Mouse (Mus musculus) hindbrain, postnatal 0 days (tissue): ENCODE data around the gene Pllp. TPM values are rescaled to one million over a fixed set of nuclear protein-coding genes. Genes with fewer than 3 reads are reported as not detected.

Experiments used
- ATAC-seq: fragments of 200-750 bp; cut with Nextera tagmentation; 2 replicates; pipeline ENCODE4 v1.8.0; 2017; ENCODE audit warnings: mild to moderate bottlenecking, moderate TSS enrichment, moderate library complexity
- DNase-seq: peaks from one replicate; pipeline ENCODE4 v3.0.0-alpha.2; 2015; ENCODE audit warnings: low spot score
- H3K27ac ChIP-seq: fragments of 300-500 bp; sonication (generic); 2 replicates; pipeline ENCODE4 v1.5.1; 2014; ENCODE audit warnings: mild to moderate bottlenecking
- H3K27me3 ChIP-seq: fragments of 300-500 bp; sonication (generic); 2 replicates; pipeline ENCODE4 v1.6.1; 2014; ENCODE audit warnings: low read length, mixed read lengths; ENCODE audit not compliant: insufficient read depth
- H3K36me3 ChIP-seq: fragments of 300-500 bp; sonication (generic); 2 replicates; pipeline ENCODE4 v1.6.1; 2014; ENCODE audit warnings: low read length, mixed read lengths; ENCODE audit not compliant: insufficient read depth
- H3K4me1 ChIP-seq: fragments of 300-500 bp; sonication (generic); 2 replicates; pipeline ENCODE4 v1.6.1; 2014; ENCODE audit warnings: antibody characterized with exemption, low read length, mixed read lengths; ENCODE audit not compliant: insufficient read depth
- H3K4me2 ChIP-seq: fragments of 300-500 bp; sonication (generic); 2 replicates; pipeline ENCODE4 v1.6.1; 2014; ENCODE audit warnings: low read depth, mild to moderate bottlenecking, low read length, moderate library complexity, mixed read lengths
- H3K4me3 ChIP-seq: fragments of 300-500 bp; sonication (generic); 2 replicates; pipeline ENCODE4 v1.5.1; 2014; ENCODE audit warnings: low read length
- H3K9ac ChIP-seq: fragments of 300-500 bp; sonication (generic); replicated peaks from 2 replicates; pipeline ENCODE4 v1.6.1; 2014; ENCODE audit warnings: mild to moderate bottlenecking, low read length, moderate library complexity, mixed read lengths
- H3K9me3 ChIP-seq: fragments of 300-500 bp; sonication (generic); 2 replicates; pipeline ENCODE4 v1.6.1; 2016; ENCODE audit warnings: low read length, mixed read lengths
- CTCF ChIP-seq: IDR thresholded peaks from 2 replicates; pipeline ENCODE4 v1.5.1; 2016; ENCODE audit warnings: antibody characterized with exemption, control low read depth, low read depth
- WGBS: fragments of 180-500 bp; shearing (Covaris S2); extraction: QIAGEN DNeasy Blood & Tissue Kit; methylation state at CpG from one replicate; pipeline ENCODE4 v1.1.7; 2014; 5-methylcytosine and 5-hydroxymethylcytosine counted together
- polyA plus RNA-seq: library from polyadenylated mRNA; unstranded; fragments of >200 nt; fragmentation: Nextera tagmentation; extraction: Ambion mirVana; gene quantifications from 2 replicates; pipeline ENCODE4 v1.2.1, GENCODE M21; 2015
- total RNA-seq: library from RNA; depleted of rRNA; stranded (reverse); fragments of >200 nt; gene quantifications from 2 replicates; pipeline ENCODE4 v1.2.3, GENCODE M21; 2014

The Pllp gene
- total and polyA plus RNA-seq, 2 experiments from 2014 or later: 18.6 to 20.3 TPM

- peaks cover 12% of the 10 kb centered on the region for H3K36me3 ChIP-seq
Observed at GRCm38 (mm10) chr8:94658031-94658430, 38.0 kb downstream of the Pllp start.

GRCm38 (mm10) chr8:94654994-94655393 lies 41.1 kb downstream of the Pllp start:
- no peak overlapping the region for H3K9ac ChIP-seq
- no peaks in the 10 kb centered on the region for H3K27me3 ChIP-seq
- DNase-seq (no peak), ATAC-seq (no peak)
- peaks cover 23% of the 10 kb centered on the region for H3K36me3 ChIP-seq
- H3K4me1 ChIP-seq: no peaks in the 10 kb centered on the region
- no peak for TF ChIP-seq CTCF
- no peaks in the 10 kb centered on the region for H3K9me3 ChIP-seq
- no peak overlapping the region for H3K4me3 ChIP-seq
- no peak overlapping the region for H3K27ac ChIP-seq
- H3K4me2 ChIP-seq: no peak overlapping the region

More at GRCm38 (mm10) chr8:94658031-94658430, 38.0 kb downstream of the Pllp start:
- H3K27ac ChIP-seq: no peak overlapping the region
- ATAC-seq (no peak), DNase-seq (no peak)
- no peak overlapping the region for H3K9ac ChIP-seq
- no peak overlapping the region for H3K4me3 ChIP-seq
- H3K4me1 ChIP-seq: no peaks in the 10 kb centered on the region
- peak; percentile 18; the same call in 1 of the 2 replicates for TF ChIP-seq CTCF
- no peaks in the 10 kb centered on the region for H3K27me3 ChIP-seq
- no peak overlapping the region for H3K4me2 ChIP-seq
- 91% methylated on average over 2 of the region's 2 CpGs for WGBS
- no peaks in the 10 kb centered on the region for H3K9me3 ChIP-seq

DNA sequence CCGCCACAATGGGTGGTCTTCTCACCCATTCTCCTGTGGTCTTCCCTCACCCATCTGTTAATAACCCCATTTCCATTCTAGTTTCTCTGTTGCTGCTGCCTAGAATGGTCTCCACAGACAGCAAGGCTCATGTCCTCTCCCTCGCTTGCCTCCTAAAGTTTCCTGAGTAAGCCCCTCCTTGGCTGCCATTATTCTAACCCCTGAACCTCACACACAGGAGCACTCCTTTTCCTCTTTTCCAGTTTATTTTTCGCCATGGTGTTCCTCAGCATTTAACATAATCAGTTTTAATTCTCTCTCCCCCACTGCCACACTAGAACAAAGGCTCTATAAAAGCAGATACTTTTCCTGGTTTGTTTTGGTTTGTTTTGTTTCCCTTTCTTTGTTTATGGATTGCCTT lies 43.1 kb downstream of the Pllp start:
- WGBS: 87% methylated on average over 3 of the region's 3 CpGs
- H3K9me3 ChIP-seq: no peaks in the 10 kb centered on the region
- no peaks in the 10 kb centered on the region for H3K27me3 ChIP-seq
- H3K27ac ChIP-seq: no peak overlapping the region
- peaks cover 27% of the 10 kb centered on the region for H3K36me3 ChIP-seq
- TF ChIP-seq CTCF: no peak
- ATAC-seq (no peak), DNase-seq (no peak)
- H3K4me2 ChIP-seq: no peak overlapping the region
- no peak overlapping the region for H3K9ac ChIP-seq
- H3K4me3 ChIP-seq: no peak overlapping the region
- H3K4me1 ChIP-seq: no peaks in the 10 kb centered on the region

- 35% methylated on average over 3 of the region's 3 CpGs for WGBS
- no peaks in the 10 kb centered on the region for H3K9me3 ChIP-seq
- no peaks in the 10 kb centered on the region for H3K27me3 ChIP-seq
- no peak overlapping the region for H3K4me3 ChIP-seq
- H3K27ac ChIP-seq: no peak overlapping the region
- no peak overlapping the region for H3K9ac ChIP-seq
- TF ChIP-seq CTCF: no peak
- H3K36me3 ChIP-seq: peaks cover 43% of the 10 kb centered on the region
- H3K4me2 ChIP-seq: no peak overlapping the region
- no peaks in the 10 kb centered on the region for H3K4me1 ChIP-seq
- DNase-seq (no peak), ATAC-seq (no peak)
Observed at GRCm38 (mm10) chr8:94649496-94649895, 46.6 kb downstream of the Pllp start.

- no peak overlapping the region for H3K4me3 ChIP-seq
- H3K9ac ChIP-seq: no peak overlapping the region
- peaks cover 32% of the 10 kb centered on the region for H3K36me3 ChIP-seq
- DNase-seq: no peak
- H3K9me3 ChIP-seq: no peaks in the 10 kb centered on the region
- H3K4me2 ChIP-seq: no peak overlapping the region
- ATAC-seq: no peak
- no peak for TF ChIP-seq CTCF
- H3K27ac ChIP-seq: no peak overlapping the region
- 84% methylated on average over 3 of the region's 3 CpGs for WGBS
- no peaks in the 10 kb centered on the region for H3K4me1 ChIP-seq
- H3K27me3 ChIP-seq: no peaks in the 10 kb centered on the region
Observed at GRCm38 (mm10) chr8:94646165-94646564, 49.9 kb downstream of the Pllp start.

- Histone ChIP-seq H3K27me3 (no peaks in the 10 kb centered on the region), H3K36me3 (peaks cover 42% of the 10 kb centered on the region), H3K27ac (no peak overlapping the region), H3K9me3 (no peaks in the 10 kb centered on the region), H3K9ac (no peak overlapping the region), H3K4me3 (no peak overlapping the region), H3K4me2 (no peak overlapping the region), H3K4me1 (no peaks in the 10 kb centered on the region)
- WGBS: 64% methylated on average over 1 of the region's 1 CpGs
- ATAC-seq: no peak
- no peak for TF ChIP-seq CTCF
- no peak for DNase-seq
Observed at GRCm38 (mm10) chr8:94645202-94645601, 50.9 kb downstream of the Pllp start.

DNA sequence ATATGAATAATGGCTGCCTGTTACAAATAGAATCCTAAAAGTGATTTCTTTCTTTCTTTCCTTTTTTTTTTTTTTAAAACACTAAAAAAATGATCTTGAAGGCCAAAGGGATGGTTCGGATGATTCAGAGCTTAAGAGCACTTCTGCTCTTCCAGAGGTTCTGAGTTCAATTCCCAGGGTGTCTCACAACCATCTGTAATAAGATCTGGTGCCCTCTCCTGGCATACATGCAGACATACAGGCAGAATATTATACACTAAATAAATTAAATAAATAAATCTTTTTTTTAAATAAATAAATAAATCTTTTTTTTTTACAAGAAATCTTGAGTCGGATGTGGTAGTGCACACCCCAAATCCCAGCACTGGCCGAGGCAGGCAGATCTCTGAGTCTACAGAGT lies 54.1 kb downstream of the Pllp start:
- 91% methylated on average over 3 of the region's 3 CpGs for WGBS
- H3K36me3 ChIP-seq: peaks cover 60% of the 10 kb centered on the region
- H3K27ac ChIP-seq: no peak overlapping the region
- H3K4me1 ChIP-seq: no peaks in the 10 kb centered on the region
- no peak overlapping the region for H3K4me2 ChIP-seq
- no peaks in the 10 kb centered on the region for H3K27me3 ChIP-seq
- no peak for TF ChIP-seq CTCF
- peak; percentile 6 for DNase-seq
- no peaks in the 10 kb centered on the region for H3K9me3 ChIP-seq
- no peak for ATAC-seq
- no peak overlapping the region for H3K9ac ChIP-seq
- H3K4me3 ChIP-seq: no peak overlapping the region

DNA sequence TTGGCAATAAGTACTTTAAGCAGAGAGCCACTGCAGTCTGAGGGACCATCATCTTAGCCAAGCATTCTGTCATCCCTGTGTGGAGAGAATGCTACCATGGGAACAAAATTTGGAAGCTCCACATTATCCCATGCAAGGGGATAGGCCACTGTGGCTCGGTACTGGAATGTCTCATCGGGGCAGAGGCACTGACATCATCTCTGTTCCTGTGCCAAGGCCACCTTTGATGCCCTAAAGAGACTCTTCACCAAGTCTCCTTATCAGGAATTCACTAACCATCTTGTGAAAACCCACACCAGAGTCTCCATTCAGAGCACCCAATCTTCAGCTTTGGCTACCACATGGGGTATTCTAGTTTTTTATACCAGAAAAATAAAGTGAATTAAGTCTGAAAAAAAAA lies 54.9 kb downstream of the Pllp start:
- Histone ChIP-seq H3K4me2 (no peak overlapping the region), H3K4me3 (no peak overlapping the region), H3K27ac (no peak overlapping the region), H3K36me3 (peaks cover 60% of the 10 kb centered on the region), H3K9ac (no peak overlapping the region), H3K9me3 (no peaks in the 10 kb centered on the region), H3K27me3 (no peaks in the 10 kb centered on the region), H3K4me1 (no peaks in the 10 kb centered on the region)
- ATAC-seq (no peak), DNase-seq (no peak)
- 92% methylated on average over 2 of the region's 2 CpGs for WGBS
- TF ChIP-seq CTCF: no peak
